Mouse (Mus musculus) Muller cell, postnatal 12 days (primary cell): ENCODE measurements at regions not wholly inside any gene's neighbourhood (a gene's known extent, or its start where the extent isn't known, plus 50 kb on each side); places are given as distances from the start of the nearest gene placed in this dataset.
"Not testable (repeated sequence)": the region's sequence is repeated elsewhere in the genome, so short reads cannot be mapped to it uniquely, and the experiment has no call there.

ENCODE experiments used
- DNase-seq: peaks from one replicate; pipeline ENCODE4 v3.0.0-alpha.2; 2015; ENCODE audit errors: inconsistent ontology term

- no peak for DNase-seq
Measured at GRCm38 (mm10) chr2:117450172-117450865, 107.5 kb upstream of the Rasgrp1 start.

GRCm38 (mm10) chr2:117451818-117452217, 109.0 kb upstream of the Rasgrp1 start:
- no peak for DNase-seq

- DNase-seq, result no peak
Measured at GRCm38 (mm10) chr2:117455021-117455739, 112.4 kb upstream of the Rasgrp1 start.

- DNase-seq, result no peak
Measured at GRCm38 (mm10) chr2:117455740-117456455, 113.1 kb upstream of the Rasgrp1 start.

GRCm38 (mm10) chr2:117456456-117457020, 113.7 kb upstream of the Rasgrp1 start:
- DNase-seq, result no peak

GRCm38 (mm10) chr2:117461541-117462290, 118.9 kb upstream of the Rasgrp1 start:
- DNase-seq, result peak; percentile 90

- DNase-seq, result no peak
Measured at GRCm38 (mm10) chr2:117474885-117475542, 132.2 kb upstream of the Rasgrp1 start.

GRCm38 (mm10) chr2:117475561-117475960, 132.8 kb upstream of the Rasgrp1 start:
- DNase-seq, result no peak

- not testable (repeated sequence) for DNase-seq
Measured at GRCm38 (mm10) chr2:117477503-117477902, 134.7 kb upstream of the Rasgrp1 start.

GRCm38 (mm10) chr2:117479244-117480009, 136.6 kb upstream of the Rasgrp1 start:
- not testable (repeated sequence) for DNase-seq

GRCm38 (mm10) chr2:117486447-117486846, 143.6 kb upstream of the Rasgrp1 start:
- peak; percentile 86 for DNase-seq

GRCm38 (mm10) chr2:117498565-117498964, 155.8 kb upstream of the Rasgrp1 start:
- DNase-seq, result no peak

GRCm38 (mm10) chr2:117502611-117503010, 159.8 kb upstream of the Rasgrp1 start:
- DNase-seq, result no peak

GRCm38 (mm10) chr2:117511737-117512136, 168.9 kb upstream of the Rasgrp1 start:
- no peak for DNase-seq

- no peak for DNase-seq
Measured at GRCm38 (mm10) chr2:117512551-117512950, 169.8 kb upstream of the Rasgrp1 start.

- DNase-seq, result no peak
Measured at GRCm38 (mm10) chr2:117524437-117524836, 181.6 kb upstream of the Rasgrp1 start.

GRCm38 (mm10) chr2:117538865-117539264, 196.1 kb upstream of the Rasgrp1 start:
- no peak for DNase-seq

GRCm38 (mm10) chr2:117539285-117539684, 196.5 kb upstream of the Rasgrp1 start:
- DNase-seq, result peak; percentile 31

GRCm38 (mm10) chr2:117541471-117541870, 198.7 kb upstream of the Rasgrp1 start:
- DNase-seq, result peak; percentile 72

GRCm38 (mm10) chr2:117542298-117542697, 199.5 kb upstream of the Rasgrp1 start:
- DNase-seq, result peak; percentile 39
